Mouse (Mus musculus): ENCODE data around the gene Otud7a.

GRCm38 (mm10) chr7:63586184-63586870, 141.8 kb downstream of the Otud7a start:
- TF ChIP-seq CTCF (IDR thresholded peaks at IDR 0.05; ENCODE audit: borderline replicate concordance, insufficient read depth, low read length) (peak; percentile 37; the same call in 1 of the 2 replicates), POLR2A (IDR thresholded peaks at IDR 0.05; ENCODE audit: low read depth, low read length) (no peak)
